Mouse (Mus musculus): Measurements from ENCODE around the gene Zfand3. TPM values are rescaled to one million over a fixed set of nuclear protein-coding genes. Genes with fewer than 3 reads are reported as not detected.

Gene Zfand3
- total RNA-seq, 2 experiments from 2014 or later = 120 to 131 TPM

DNA sequence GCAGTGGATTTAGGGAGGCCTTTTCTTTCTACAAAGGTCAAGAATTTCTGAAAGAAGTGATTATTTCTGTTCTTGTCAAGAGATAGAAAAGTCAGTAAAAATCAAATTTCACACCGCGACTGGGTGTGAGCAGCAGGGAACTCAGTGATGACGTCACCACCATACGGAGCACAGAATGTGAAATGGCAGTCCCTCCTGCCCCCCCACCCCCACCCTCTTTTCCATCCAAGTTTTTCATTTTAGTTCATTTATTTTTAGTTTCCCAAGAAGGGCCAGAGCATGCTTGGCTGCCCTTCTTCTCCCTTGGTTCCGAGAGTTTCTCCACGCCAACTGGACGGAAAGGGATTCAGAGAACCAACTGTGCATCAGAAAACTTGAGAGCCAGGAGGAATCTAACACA, 6.8 kb upstream of the Zfand3 start:
- DNase-seq = peak in 1 of 2 experiments; percentile 29

DNA sequence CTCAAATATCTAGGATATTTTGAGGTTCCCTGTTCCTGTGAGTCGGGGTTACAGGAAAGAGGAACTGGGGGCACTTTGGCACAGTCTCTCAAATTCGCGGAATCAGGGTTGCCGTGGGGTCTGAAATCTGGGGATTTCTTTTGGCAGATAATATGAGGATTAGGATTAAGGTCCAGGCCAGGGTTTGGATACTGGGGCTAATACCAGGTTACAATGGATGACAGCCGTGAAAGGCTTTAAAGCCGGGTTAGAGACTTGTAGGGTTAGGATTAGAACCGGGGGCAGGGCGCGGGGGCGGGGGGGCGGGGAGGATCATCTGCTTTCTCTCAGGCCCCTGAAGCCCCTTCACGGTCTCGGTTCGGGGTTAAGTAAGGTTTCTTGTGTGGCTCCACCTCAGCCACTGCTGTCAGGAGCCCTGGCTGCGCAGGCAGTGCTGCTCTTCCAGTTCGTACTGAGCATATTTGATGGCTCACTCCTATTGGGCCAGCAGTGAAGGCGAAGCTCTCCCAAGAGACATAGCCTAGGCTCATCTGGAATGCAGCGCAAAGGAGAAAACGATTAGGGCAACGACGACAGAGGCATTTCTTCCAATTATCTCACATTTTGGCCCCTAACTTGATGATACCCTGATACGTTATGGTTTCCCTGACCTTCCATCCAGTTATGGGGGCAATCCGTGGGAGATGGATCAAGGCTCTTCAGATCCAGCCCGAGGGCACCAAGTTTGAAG, 5.8 kb upstream of the Zfand3 start:
- DNase-seq = no peak

DNA sequence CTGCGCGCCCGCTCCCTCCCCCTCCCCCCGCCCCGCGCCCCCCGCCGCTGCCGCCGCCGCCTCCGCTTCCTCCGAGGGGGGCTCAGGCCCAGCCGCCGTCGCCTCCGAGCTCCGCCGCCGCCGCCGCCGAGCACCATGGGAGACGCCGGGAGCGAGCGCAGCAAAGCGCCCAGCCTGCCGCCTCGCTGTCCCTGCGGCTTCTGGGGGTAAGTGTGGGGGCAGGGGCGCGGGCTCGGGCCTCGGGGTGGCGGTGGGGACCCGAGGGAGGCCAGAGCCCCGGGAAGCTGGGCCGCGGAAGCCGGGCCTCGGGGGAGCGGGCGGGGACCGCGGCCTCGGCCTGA, 540 bp downstream of the Zfand3 start:
- DNase-seq = peak in 1 of 2 experiments; percentile 49

DNA sequence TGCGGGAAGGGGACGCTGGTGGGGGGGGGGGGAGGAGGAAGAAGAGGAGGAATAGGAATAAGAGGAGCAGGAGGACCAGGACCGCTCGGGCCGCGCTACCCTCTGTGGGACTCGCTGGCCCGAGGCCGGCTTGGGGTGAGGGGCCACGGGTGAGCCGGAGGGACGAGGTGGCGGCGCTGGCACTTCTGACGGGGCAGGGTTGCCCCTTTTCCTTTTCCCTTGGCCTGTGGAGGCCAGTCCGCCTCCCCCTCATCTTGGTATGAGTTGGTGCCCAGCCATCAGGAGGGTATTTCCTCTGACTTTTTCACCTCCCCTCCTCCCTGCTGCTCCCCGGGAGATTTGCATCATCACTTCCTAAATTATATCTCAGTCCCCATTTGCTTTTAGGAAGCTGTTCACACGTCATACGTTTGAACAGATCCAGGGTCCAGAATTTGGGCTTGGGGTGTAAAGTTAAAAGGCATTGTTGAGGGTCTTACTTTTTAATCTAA, 963 bp downstream of the Zfand3 start:
- DNase-seq = peak; percentile 55 to 68

DNA sequence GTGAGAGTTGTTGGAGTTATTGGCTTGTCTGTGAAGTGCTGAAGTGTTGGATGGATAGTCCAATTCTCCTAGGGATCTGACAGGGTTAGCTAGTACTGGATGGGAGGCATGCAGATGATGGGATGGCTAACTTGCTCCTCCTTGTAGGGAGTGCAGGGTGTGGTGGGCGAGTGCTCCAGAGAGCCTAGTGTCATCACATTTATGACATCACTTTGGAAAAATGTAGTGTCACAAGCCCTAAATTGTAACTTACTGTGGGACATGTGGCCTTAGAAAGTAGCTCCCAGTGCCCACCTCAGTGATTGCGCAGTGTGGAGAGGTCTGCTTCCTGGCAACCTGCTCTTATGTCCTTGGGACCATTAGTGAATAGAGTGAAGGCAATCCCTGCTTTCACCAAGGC, 2.3 kb downstream of the Zfand3 start:
- no peak for DNase-seq

DNA sequence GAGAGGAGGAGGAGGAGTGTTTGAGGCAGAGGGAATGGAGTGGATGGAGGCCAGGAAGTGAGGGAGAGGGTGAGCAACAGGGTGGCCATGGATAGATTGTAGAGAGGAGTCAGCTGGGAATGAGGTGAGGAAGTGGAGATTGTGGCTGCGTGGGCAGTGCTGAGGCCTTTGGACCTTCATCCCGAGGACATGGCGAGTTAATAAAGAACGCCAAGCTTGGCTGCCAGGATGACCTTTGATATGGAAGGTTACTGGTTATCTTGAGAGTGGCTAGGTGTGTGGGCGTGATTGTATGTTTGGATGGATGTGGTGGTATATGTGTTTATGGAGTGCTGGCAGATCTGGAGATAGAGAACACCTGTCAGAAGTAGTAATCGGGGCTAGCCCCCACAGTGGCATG, 3.4 kb downstream of the Zfand3 start:
- no peak for DNase-seq

DNA sequence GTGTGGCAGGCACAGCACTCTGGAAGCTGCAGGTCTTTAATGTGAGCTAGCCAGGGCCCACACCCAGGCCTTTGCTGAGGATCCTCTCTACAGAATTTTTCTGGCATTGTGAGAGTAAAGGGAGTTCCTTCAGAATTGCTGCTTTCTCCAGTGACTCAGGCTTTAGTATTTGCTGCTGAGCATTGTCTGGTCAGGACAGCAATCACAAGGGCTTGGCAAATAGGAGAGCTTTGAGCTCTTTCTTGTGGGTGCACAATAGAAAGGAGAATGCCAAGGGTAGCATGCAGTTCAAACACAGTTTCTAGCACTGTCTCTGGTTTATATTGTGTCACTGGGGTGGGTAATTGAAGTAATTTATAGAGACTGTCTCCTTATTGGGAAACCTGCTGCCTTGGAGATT, 3.9 kb downstream of the Zfand3 start:
- DNase-seq = no peak

DNA sequence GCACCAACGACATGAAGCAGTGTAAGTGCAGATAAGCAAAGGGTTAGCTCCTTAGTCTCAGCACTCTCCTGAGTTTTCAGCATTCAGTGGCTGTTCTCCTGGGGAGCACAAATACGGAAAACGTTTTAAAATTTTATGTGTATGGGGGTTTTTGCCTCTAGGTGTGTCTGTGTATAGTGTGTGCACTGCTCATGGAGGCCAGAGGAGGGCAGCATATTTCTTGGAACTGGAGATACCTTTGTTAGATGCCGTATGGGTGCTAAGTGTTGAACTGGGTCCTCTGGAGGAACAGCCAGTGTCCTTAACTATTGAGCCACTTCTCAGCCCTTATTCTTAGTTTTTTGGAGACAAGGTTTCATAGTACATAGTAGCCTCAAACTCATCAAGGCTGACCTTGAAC, 10.1 kb downstream of the Zfand3 start:
- DNase-seq = no peak

DNA sequence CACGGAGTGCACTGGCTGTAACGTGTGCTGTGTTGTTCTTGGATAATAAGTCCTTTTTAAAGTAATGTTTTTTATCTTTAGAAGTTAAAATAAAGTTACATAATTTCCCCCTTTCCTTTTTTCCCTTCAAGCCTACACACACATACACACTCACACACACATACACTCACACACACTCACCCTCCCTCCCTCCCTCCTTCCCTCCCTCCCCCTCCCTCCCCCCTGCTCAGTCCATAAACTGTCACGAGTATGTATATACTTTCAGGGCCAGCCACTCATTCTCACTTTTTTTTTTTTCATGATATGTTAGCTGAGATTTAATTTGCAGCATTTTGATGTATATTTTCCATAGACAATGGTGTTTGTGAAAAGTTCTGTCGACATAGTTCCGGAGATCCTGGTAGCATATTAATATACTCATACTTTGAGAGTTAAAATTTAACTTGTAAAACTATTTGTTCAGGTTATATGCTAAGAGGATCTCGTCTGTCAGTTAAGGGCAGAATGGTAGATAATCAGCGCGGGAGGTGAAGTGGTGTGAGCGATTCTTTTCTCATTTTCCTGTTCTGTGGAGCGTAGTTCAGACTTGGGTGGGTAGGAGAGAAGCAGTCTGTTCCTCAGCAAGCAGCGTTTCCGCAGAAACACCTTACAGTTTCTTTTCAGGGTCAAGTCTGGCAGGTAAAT, 14.5 kb downstream of the Zfand3 start:
- DNase-seq = no peak

DNA sequence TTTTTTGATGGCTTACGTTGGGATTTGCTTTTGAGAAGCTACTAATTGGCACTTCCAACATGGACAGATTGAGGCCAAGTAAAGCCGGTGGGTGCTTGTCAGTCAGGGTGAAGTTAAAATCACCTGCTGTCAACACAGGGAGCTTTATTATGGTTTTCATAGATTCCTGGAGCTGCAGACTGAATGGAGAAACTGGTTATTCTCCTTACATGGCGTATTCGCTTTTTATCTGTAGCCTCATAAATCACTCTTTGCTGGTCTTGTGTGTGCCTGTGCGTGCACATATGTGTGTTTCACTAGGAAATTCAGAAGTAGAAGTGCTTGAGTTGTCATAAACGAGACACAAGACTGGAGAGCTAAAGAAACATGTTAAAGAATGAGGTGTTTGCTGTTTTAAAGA, 15.4 kb downstream of the Zfand3 start:
- DNase-seq = no peak

DNA sequence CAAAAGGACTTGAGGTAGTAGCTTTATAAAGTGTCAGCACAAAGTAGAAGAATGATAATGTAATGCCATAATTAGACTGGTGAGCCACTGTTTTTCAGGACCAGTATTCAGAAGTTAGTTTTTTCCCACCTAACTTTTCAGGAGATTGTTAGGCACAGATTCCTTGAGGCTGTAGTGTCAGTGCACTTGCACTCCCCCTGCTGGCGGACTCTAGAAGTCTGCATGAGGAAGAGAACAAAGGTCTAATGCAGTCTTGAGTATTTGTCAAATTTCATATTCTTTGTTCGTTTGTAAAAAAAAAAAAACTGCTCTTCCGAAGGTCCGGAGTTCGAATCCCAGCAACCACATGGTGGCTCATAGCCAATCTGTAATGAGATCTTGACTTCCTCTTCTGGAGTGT, 20.1 kb downstream of the Zfand3 start:
- peak; percentile 70 to 90 for DNase-seq

DNA sequence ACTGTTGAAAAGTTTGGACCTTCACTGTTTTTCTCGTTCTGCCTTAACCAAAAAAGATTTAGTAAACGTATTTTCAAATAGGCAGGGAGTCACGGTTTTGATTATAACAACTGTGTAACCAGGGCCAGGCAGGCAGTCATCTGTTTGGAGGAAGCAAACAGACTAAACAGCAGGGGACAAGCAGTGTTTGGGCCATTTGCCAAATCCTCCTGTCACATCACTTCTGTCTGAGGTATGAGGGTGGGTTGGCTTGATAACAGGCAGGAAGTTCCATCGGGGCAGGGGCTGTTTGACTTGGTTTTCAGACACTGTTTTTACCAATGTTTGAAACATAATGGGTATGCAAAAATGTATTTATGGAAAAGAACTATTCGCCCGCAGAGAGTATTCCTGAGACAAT, 22.1 kb downstream of the Zfand3 start:
- DNase-seq = peak; percentile 45 to 59

DNA sequence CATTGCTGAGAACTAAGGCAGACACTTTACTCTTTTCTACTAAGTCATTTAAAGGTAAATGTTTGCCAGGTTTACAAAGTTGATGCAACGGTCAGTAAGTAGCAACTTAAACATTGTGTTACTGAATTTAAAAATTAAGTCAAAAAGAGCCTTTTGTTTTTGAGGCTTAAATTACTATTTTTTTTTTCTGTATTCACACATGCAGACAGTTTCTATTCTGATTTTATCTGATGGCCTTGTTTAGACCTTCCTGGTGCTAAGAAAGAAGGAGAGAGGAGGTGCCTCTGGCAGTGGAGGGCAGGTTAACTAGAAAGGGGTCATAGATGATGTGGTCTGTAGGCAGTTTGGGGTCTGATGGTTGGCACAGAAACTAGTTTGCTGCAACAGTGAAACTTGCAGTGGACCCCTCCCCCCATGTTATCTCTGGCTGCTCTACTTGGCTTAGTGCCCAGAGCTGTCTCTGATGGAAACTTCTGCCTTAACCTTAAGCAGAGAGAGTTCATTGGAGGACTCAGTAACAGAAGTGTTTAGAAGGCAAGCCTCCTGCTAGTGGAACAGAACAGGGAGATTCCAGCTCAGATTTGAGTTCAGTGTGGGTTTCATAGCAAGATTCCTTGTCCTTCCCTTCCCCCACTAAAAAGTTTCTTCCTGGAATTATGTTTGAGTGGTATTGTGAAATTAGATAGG, 23.0 kb downstream of the Zfand3 start:
- peak; percentile 69 to 78 for DNase-seq

DNA sequence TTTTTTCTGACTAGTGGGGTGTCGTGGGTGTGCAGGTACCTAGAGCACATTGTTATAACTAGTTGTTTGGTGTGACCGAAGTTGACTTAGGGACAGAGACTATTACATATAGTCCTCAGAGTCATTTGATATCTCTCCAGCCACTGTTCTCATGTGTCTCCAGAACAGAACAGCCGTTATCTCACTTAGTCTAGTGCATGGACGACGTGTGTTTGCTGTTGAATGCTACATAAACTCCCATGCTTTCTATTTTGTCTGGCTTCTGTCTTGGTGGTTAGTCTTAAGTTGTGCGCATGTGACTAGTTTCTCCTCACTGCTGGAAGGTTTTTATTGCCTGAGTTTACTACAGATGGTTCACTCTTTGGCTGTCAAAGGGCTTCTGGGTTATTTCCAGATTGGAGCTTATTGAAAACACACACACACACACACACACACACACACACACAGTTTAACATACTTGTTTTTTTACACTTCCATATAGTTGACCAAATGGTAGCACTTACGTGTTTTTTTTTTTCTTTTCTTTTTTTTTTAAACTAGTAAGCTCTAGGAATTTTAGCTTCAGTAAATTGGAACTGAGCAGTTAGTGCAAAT, 25.2 kb downstream of the Zfand3 start:
- peak in 1 of 2 experiments; percentile 31 for DNase-seq

DNA sequence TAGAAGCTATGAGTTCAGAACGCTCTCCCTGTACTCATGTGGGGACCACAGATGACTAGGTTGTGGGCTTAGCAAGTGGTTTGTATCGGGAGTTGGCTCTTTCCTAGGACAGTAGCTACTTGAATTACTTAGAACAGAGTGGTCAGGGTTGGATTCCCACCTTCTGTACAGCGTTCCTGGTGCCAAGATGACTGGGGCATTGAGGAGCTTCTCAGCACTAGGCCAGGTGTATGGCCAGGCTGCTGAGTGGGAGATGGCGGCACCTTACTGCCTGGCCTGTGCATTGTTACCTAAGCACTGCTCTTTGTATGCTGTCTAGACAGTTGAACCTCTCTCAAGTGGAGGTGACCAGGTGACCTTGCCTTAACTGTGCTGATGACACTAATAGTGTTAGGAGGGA, 28.3 kb downstream of the Zfand3 start:
- peak in 1 of 2 experiments; percentile 10 for DNase-seq

DNA sequence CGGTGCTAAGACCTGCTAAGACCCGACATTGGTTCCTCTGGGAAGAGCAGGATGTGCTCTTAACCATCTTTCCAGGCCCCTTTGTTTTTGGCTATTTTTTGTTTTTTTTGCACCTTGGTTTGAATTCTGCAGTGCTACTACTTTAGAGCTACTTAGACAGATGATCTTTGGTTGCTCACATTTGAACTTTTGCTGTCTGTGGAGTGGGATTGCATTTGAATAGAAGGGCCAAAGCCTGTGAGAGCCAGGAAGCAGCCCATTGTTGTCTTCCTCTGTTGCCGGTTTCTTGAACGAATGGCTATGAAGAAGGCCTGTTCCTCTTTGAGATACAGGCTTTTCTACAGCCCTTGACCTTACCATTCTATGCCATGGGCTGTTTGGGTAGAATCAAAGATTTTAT, 29.5 kb downstream of the Zfand3 start:
- no peak for DNase-seq

DNA sequence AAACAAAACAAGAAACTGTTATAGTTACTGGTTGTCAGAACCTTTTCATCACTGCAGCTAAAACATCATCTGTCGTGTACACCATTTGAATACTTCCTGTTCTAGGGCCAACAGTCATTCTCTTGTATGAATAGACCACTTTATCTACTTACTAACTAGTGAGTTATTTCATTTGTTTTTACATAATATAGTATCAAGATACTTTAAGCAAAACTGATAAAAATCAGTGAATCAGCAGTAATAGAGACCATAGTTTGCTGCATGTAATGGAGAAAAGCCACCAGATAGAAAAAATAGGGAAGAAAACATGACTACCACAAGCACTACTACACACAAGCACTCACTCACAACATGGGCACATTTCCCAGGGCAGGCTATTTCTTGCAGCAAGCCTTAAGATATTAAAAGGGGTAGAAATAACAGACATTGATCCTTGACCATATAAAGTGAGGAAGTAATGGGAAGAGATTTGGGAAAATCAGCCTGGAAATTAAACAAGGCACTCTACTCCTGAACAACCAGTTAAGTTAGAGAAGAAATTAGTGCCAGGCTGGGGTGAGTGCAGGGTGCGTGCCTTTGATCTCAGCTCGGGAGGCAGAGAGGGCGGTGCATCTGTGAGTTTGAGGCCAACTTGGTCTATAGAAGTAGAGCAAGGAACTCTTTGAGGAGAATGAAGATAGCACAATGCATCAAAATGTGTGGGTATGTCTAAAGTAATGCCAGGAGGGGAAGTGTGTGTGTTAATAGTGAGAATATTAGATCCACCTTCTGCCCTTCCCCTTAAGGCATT, 30.9 kb downstream of the Zfand3 start:
- no peak for DNase-seq

DNA sequence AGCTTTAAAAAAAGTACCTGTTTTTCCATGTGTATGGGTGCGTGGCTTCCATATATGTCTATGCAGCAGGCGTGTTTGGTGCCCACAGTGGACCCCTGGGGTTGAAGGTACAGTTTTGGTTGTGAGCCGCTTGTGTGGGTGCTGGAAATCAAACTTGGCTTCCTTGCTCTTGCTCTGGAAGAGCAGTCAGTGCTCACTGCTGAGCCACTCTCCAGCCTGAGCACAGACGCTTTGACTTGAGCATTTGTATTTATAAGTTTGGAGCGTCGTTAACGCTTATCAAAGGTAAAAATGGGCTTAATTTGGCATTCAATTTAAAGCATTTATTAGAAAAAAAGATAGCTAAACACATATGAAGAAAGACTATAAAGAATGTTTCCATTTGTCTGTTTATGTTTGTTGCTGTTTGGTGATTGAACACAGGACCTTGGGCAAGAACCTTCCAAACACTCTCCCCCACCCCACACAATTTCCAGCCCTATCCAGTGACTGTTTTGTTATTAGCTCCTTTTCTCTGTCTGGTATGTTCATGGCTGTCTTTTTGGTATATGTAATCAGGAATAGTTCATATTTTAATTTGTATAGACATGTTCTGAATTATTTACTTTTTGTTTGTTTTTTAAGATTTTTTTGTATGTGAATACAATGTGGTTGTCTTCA, 38.8 kb downstream of the Zfand3 start:
- peak in 1 of 2 experiments; percentile 4 for DNase-seq

DNA sequence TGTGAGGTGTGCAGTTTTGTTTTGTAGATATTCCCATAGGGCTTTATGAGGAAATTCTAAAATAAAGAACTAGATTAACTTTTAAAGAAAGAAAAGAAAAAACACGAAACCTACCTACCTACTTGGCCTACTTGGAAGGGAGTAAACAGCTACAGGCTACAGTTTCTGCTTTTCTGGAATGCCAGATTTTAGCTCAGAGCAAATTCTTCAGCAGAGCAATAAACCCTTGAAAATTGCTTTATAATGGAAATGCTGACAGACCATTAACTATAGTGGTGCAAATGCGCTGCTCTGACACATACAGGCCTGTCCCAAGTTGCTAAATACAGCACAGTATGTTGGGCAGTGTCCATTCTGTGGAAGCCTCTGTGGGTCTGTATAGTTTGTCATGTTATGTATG, 40.6 kb downstream of the Zfand3 start:
- no peak for DNase-seq

DNA sequence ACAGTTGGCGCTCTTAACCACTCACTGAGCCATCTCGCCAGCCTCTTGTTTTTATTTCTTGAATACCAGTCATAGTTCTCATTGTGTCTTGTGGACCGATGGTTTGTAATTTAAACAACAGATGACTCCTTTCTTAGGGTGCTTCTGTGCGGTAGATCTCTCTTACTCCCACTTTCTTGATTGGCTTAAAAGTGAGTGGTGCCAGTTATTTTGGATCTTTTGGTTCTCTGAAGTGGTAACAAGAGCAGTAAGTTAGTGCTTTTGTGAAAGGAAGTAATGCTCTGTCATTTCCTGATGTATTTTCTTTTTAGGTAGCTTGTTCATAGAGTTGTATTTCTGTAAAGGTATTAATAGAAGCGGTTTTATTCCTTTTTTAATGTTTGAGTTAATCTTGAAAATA, 42.1 kb downstream of the Zfand3 start:
- DNase-seq = no peak

Measured in heart, adult 18-20 months (tissue).